Mouse (Mus musculus): ENCODE data around the gene Tifa. TPM values are rescaled to one million over a fixed set of nuclear protein-coding genes. Genes with fewer than 3 reads are reported as not detected.
"Not testable (repeated sequence)": the region's sequence is repeated elsewhere in the genome, so short reads cannot be mapped to it uniquely, and the experiment has no call there.

Gene Tifa
- total RNA-seq (2021) = 1 to 10 TPM; 1.1 to 2.9 TPM
- long read RNA-seq, experiment 1, partial matches to known transcripts = 0 of 3 reads
- long read RNA-seq, experiment 1, other reads (novel, unspliced or antisense) = 1 of 3 reads
- long read RNA-seq, experiment 2, partial matches to known transcripts = 0 of 5 reads
- long read RNA-seq, experiment 2, other reads (novel, unspliced or antisense) = 4 of 5 reads

DNA sequence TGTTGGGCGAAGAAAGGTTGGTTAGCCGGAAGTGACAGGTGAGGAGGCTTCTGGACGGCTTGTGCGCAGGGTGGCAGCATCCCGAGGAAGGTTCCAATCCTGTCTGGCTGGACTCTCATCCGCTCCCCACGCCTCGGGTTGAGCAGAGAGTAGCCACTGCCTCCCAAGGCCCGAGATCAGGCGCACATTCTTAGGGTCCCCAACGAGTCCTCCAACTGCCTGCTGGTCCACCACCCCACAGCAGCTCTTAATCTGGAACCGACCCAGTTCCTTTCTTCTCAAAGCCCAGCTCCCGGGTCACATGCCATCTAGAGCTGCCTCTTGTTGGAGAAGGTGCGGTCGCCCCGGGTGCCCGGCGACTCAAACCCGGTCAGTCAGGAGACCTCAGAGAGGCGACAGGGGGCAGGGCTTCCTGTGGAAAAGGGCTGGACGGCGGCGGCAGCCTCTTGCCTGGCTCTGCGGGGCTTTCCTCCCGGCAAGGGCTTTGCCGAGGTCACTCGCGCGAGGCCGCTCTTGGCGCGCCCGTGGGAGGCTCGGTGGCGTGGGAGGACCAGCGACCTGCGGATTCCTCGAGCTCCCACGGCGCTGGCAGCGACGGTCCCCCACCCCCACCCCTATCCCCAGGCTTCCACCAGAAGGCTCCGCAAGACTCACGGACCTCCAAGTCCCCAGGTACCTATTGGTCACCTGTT lies at the start of gene Tifa:
Tifa (plus strand) TSS at position 306 of the 692 bp plus-strand sequence.
- DNase-seq (ENCODE audit: low spot score) = peak; percentile 51

DNA sequence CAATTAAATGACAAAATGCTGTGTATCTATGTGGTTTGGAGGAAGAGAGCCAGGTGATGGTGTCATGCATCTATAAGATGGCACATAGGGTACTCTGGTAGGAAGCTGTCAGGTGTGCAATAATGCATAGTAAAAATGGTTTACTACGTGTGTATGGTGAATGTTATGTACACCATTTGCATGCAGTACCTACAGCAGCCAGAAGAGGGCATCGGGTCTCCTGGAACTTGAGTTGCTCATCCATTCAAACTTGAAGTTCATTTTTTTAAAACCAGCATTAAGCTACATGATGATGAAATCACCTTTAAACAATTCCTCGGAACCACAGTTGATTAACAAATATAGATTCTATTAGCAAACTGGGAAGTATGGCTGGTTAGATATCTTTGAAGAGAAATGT lies 48.1 kb upstream of the Tifa start:
- DNase-seq (ENCODE audit: low spot score) = no peak

DNA sequence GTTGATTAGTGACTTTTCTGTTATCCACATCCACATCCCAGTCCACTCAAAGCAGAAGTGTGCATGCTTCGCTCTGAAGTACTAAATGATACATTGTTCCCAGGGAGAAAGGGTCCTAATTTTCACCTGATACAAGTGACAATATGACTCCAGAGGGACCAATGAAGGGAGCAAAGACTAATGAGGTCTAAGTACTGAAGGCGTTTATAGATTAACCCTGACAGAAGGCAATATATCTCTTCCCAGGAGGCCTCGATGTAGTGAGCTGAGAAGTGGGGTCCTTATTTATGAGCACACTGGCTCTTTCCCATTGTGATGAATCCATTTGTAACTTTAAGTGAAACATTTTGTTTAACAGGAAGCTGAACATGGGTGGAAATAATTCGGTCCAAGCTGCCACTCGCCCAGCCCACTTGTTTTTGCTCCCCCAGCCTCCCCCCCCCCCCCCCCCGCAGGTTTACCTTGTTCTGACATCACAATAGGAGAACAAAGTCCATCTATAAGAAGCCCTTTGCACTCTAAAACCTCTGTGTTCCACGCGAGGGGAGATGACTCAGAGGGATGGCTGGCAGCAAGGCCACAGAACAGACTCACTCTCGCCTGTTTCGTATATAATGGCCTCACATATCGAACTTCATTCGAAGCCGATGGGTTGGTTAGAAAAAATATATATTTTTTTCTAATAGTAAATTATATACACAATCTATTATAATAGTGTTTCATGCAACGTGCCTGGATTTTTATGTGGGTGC lies 45.8 kb upstream of the Tifa start:
- no peak for DNase-seq (ENCODE audit: low spot score)

DNA sequence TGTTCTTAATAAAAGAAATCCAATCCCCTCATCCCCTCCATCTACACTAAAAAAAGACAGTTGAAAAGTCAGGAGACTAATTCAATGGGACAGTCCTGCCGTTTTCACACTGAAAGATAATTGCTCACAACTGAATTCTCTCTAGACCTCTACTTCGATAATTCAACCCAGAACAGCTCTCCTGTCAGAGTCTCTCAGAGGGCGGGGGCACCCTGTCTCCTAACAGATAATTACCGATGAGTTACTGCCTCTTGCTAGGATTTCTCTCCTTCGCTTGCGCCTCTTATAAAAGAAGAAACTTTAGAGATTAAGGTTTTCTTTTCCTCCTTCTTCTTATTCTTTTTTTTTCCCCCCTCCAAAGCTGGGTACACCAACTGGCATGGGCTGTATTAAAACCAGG lies 44.1 kb upstream of the Tifa start:
- no peak for DNase-seq (ENCODE audit: low spot score)

DNA sequence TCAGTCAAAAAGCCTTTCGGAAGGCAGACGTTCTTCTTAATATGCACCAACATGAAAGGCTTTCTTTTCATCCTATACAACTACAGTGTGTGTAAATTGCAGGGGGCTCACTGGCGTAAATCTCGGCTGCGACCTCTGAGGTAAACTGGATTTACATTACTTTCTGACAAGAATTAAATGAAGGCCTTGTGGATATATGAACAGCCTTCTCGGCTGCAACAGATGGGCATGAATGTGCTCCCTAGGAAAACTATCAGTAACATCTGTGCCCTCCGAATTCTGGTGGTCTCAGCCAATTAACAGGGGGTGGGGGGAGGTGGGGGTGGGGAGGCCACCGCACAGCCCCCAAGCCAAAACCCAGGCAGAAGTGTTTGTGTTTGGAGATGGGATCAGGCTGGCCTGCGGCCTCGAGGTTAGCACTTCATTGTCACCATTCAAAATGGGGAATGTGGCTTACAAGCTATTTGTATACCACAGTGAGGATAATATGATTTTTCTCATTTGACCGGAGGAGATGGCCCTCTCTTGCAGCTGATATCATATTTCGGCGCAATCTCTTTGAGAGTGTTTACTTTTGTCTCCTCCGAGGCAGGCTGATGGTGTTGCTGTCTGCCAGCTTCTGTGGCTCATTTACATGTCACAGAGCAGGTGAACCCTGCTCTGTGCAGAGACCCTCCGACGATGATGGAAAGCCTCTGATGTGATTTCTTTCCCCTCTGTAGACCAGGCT lies 43.5 kb upstream of the Tifa start:
- no peak for DNase-seq (ENCODE audit: low spot score)

DNA sequence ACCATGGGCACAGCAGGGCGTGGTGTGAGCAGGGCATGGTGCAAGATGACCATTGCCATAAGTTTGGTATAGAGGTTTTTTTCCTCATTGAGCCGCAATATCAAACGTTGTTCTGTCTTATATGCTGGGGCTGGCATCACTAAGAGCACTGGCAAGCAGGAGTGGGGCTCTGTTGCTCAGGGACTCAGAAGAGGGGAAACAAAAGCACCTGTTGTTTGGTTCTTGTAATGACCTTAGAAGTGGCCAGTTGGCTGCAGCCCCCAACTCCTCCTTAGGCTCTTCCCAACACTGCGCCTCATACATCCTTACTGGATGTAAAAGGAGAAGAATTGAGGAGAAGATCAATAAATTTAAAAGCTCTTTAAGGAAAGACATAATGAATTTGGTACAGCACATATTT lies 41.0 kb upstream of the Tifa start:
- no peak for DNase-seq (ENCODE audit: low spot score)

DNA sequence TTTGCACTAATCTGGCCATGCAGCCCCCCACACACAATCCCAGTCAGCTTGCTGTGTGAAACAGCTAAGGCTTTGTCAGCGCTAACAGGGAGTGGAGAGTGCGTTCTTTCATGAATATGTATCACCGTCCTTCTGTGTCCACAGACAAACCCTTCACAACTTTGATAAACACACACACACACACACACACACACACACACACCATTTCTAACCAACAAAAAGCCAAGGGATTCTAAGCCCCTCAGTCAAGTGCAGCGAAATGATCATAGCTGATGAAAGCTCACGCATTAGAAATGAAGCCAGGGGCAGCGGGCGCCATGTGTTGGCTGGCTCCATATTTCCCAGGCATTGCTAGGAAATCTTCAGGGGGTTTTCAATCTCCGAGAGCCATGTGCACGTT lies 40.3 kb upstream of the Tifa start:
- no peak for DNase-seq (ENCODE audit: low spot score)

DNA sequence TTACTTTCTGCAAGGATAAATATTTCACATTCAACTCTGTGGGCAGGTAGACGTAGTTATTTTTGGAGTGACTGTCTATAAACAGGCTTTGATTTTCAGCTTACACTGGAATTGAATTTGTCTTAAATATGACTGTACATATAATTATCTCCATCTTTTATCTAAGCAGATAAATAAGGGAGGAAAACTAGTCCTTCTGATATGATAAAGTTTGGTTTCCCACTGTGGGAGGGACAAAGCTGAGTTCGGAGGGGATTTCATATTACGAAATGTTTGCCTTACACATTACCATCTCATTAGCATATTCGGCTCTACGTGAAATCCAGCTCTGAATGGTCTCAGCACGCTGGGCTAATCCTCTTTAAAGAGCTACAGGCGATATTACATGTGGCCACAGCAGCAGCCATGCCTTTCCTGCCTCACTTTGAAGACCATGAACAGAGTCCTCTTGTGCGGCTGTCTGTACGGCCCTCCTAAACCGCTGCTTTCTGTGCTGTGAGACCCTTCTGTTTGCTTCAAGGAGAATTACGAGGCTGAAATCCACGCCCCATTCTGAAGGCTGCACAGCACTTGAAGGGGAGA lies 39.5 kb upstream of the Tifa start:
- DNase-seq (ENCODE audit: low spot score) = no peak

DNA sequence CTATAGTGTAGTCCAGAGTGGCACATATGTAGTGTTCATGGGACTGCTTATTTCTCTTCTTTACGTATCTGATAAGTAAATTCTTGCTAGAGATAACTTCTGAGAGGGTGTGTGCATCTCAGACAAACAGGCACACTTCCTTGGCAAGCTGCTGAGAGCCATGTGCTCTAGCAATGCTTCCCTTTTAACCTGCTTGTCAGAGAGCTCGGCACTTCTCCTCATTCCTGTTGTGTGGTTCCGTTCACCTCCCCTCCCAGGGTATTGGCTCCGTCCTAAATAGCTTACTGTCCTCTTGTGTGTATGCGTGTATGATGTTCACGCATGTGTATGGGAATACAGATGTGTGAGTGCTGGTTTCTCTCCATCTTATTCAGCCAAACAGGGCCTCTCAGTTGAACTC lies 33.1 kb upstream of the Tifa start:
- no peak for DNase-seq (ENCODE audit: low spot score)

DNA sequence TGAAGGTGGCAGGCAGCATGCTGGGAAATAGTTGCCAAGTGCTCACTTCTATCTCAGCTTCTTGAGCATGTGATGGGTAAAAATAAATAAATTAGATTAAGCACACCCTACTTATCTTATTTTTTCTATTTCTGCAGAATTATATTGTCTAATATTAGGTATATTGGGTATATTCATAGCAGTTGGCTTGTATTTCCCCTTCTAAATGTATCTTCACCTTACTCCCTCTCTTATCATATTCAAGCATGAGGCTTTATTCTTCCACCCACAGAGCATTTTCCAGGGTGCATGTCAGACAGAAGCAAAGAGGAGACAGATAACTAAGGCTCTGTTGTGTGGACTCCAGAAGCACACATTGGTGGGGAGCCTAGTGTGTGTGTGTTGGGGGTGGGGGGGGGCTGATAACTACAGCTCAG lies 31.7 kb upstream of the Tifa start:
- DNase-seq (ENCODE audit: low spot score) = no peak

DNA sequence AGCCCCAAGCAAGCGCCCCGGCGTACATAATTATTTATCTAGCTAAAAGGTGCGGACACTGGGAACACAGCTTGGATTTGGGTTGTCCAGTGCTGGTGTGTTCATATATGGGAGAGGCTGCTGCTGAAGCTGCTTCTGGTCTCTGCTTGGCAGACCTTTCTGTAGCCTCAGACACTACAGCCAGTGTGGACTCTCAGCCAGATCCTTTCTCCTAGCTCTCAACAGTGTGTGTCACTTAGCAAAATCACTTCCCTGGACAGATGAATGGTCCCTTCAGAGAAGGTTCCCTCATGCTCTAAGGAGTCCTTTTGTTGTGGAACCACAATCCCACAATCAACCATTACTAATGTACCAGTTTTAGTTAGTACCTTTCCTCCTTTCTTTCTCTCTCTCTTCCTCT lies 30.8 kb upstream of the Tifa start:
- DNase-seq (ENCODE audit: low spot score) = no peak

DNA sequence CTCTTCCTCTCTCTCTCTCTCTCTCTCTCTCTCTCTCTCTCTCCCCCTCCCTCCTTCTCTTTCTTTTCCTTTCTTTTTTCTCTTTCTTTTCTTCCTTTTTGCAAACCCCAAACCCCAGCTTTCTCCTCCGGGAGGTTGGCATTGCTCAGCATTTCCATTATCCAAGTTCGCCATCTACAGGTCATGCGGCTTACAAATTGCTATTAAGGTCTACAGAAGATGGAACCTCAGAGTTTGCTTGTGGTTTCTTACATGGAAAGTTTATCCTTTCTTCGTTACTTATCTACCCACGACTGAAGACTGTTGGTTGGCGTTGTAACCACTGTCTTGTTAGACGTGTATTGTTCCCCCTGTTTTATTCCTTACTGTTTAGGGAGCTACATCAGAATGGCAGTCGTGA lies 30.4 kb upstream of the Tifa start:
- peak; percentile 24 for DNase-seq (ENCODE audit: low spot score)

DNA sequence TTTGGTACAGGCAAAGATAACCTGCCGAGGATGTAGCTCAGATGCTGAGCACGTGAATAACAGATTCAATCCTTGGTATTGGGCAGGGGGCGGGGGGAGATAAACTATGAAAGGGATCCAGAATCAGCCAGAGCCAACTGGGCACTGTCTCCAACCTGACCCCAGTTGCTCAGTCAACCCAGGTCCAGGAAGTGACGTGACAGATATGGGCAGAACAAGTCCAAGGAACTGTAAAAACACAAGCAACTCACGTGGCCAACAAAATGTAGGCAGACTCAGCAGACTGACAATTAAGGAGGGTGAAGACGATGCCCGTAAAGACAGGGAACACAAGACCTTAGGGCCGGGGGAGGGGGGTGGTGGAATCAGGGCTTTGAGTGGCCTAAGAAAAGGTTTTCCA lies 27.2 kb upstream of the Tifa start:
- no peak for DNase-seq (ENCODE audit: low spot score)

DNA sequence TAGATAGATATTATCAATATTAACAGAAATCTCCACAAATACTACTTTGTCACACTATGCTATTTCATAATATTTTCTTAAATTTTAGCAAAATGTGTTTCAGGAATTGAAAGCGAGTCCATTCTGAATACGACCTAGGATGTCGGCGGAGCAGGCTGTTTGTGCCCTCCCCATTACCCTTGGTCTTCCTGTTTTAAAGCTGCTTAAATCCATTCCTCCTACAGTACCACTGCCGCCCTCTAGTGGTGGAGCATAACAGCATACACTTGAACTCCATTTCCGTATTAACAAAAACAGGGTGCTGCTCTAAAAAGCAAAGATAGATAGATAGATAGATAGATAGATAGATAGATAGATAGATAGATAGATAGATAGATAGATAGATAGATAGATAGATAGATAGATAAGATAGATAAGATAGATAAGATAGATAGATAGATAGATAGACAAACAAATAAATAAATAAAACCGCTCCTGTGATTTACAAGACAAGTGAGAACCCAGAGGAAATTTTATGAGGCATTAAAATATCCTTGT lies 26.5 kb upstream of the Tifa start:
- peak; percentile 78 for DNase-seq (ENCODE audit: low spot score)

DNA sequence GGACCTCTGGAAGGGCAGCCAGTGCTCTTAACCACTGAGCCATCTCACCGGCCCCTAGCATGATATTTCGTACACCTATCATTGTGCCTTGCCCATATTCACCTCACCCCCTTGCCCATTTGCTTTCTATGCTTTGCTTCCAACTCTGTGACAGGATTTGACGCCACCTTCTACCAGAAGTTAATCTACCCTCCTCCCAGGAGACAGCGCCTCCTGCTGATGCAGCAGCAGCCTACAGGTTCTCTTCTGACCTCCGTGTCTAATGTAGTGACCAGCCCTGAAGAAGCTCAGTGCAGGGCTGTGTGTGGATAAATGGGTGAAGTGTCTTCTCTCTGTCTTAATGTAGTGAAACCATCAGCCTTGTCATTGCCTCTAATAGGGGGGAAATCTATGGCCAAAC lies 25.1 kb upstream of the Tifa start:
- no peak for DNase-seq (ENCODE audit: low spot score)

DNA sequence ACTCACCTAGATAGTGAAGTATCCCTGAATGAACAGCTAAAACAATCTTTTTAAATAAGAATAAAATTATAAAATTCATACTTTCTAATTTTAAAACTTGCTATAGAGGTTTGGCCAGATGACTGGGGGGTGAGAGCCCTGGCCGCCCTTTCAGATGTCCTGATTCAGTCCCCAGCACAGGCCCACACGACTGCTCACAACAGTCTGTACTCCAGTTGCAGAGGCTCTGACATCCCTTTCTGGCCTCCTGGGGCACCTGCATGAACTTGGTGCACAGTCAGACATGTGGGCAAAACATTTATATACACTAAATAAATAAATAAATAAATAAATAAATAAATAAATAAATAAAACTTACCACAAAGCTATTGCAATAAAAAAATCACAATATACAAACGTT lies 23.6 kb upstream of the Tifa start:
- no peak for DNase-seq (ENCODE audit: low spot score)

DNA sequence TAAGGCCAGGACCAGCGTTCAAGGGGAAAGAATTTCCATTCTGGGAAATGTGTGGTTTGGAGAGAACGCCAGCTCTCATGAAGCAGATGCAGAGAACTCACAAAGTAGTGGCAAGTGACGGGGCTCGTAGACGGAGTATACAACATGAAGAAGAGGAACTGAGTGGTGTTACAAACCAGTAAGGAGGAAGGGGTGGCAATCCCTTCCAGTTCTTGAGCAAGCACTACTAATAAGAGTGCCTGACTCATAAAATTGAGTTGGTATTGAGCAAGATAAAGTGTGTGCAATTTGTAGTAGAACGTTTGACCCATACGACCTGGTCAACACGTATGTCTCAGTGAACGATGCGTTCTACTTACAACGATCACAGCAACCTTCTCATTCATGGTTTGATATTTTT lies 20.5 kb upstream of the Tifa start:
- no peak for DNase-seq (ENCODE audit: low spot score)

DNA sequence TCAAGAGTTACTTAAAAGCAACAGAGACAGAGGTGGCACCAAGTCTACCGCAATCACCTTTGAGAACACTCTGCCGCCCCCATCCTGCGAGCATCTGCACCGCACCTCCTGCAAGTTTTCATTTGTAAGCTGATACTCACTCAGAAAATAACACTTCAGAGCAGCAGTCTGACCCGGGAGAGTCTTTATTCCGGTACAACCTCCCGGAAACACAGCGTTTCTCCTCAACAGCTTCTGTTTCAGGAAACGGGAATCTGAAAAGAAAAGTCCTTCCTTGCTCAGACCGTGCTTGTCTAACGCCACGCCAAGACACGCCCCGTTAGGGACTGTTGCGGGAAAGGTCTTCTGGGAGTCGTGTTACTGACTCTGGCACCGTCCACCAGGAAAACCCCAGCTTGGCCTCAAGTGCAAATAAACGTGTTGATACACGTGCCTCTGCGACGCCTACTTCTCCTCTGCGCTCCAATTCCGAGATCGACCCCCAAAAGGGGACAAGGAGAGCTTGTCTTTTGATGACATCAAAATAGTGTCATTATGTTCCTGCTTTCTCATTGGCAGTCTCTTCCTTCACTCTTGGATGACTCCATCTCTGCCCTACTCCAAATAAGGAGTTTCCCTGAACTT lies 9.5 kb upstream of the Tifa start, which contains the start of gene Alpk1:
Alpk1 (minus strand) TSS at position 507 of the 624 bp plus-strand sequence.
- DNase-seq (ENCODE audit: low spot score) = peak; percentile 77

DNA sequence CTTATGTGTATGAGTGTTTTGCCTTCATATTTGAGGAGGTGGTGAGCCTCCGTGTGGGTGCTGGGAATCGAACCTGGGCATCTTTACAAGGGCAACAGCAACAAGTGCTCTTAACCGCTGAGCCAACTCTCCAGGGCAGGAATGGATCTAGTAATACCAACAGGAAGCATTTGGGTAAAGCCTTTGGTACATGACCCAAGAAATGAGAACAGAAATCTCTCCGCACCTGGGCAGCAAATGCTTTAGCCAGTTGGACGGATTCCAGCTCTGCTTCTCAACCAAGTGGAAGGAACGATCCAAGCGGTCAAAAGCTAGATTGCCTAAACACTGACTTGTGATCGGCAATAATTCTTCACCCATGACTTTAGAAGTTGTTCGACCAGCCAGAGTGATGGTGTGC lies 8.7 kb upstream of the Tifa start:
- no peak for DNase-seq (ENCODE audit: low spot score)

DNA sequence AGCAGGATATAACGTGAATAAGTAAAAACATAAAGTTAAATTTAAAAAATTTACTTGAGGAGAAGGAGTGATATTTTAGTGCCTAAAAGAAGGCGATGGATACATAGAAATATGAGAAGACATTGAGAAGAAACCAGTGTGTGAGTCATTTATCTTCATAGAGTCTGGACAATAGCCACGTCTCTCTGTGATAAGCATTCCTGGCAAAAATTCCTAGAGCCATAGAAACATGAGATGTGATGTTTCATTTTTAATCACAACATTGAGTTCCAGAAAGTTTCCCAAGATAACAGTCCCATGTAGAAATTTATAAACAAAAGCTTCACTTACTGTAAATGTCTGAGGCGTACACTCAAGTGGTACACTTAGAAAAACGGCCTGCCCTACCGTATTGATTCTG lies 6.7 kb upstream of the Tifa start:
- no peak for DNase-seq (ENCODE audit: low spot score)

DNA sequence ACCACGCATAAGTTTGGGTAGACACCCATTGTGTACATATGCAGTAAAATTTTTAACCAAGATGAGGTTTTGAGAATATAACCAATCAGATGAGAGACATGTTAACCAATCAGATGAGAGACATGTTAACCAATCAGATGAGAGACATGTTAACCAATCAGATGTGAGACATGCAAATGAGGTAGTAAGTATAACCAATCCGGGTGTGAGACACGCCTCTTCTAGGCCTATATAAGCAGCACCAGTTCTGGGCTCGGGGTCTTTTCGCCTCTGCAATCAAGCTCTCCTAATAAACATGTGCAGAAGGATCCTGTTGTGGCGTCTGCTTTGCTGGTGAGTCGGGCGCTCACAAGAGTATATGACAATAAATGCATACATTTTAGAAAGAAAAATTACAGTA lies 5.9 kb upstream of the Tifa start:
- not testable (repeated sequence) for DNase-seq (ENCODE audit: low spot score)

Data from gastrocnemius, adult 18-20 months (tissue).